Mouse (Mus musculus) bone marrow, adult 2 months (tissue): Measurements from ENCODE around the gene Gsk3a. TPM values are rescaled to one million over a fixed set of nuclear protein-coding genes. Genes with fewer than 3 reads are reported as not detected.

Experiments
- H3K27ac ChIP-seq: fragments of 200-500 bp; 2 replicates; pipeline ENCODE4 v1.5.1; 2012; ENCODE audit warnings: low read depth, mild to moderate bottlenecking, control low read depth, inconsistent platforms, low read length; ENCODE audit not compliant: control insufficient read depth, poor library complexity, insufficient read depth
- H3K4me1 ChIP-seq: fragments of 200-500 bp; 2 replicates; pipeline ENCODE4 v1.6.1; 2011; ENCODE audit warnings: low read length; ENCODE audit not compliant: control insufficient read depth, insufficient read depth
- H3K4me3 ChIP-seq: fragments of 200-500 bp; replicated peaks from 2 replicates; pipeline ENCODE3; 2011; ENCODE audit warnings: mild to moderate bottlenecking, low read depth, low read length, control low read depth; ENCODE audit not compliant: control insufficient read depth
- CTCF ChIP-seq: fragments of 200-500 bp; IDR thresholded peaks from 2 replicates; pipeline ENCODE4 v1.5.1; 2011; ENCODE audit warnings: low read length, control low read depth; ENCODE audit not compliant: control insufficient read depth, insufficient read depth
- POLR2A ChIP-seq: fragments of 200-500 bp; IDR thresholded peaks from 2 replicates; pipeline ENCODE4 v1.6.1; 2011; ENCODE audit warnings: low read depth, mild to moderate bottlenecking, control low read depth, low read length, borderline replicate concordance; ENCODE audit not compliant: control insufficient read depth
- WGBS: fragments of 180-500 bp; shearing (Covaris S2); methylation state at CpG from one replicate; pipeline ENCODE4 v1.1.7; 2018; 5-methylcytosine and 5-hydroxymethylcytosine counted together
- polyA plus RNA-seq: library from polyadenylated mRNA; stranded (reverse); fragments of >200 nt; gene quantifications from 2 replicates; pipeline ENCODE4 v1.2.4, GENCODE M21; 2011; ENCODE audit warnings: low replicate concordance; ENCODE audit not compliant: missing spikeins, insufficient read depth, insufficient read length

The Gsk3a gene
- polyA plus RNA-seq, 1 experiment = 56.8 TPM

- 90% methylated on average over 2 of the region's 2 CpGs for WGBS
- no peak for TF ChIP-seq POLR2A
- no peak for TF ChIP-seq CTCF
- no peak overlapping the region for H3K27ac ChIP-seq
- H3K4me3 ChIP-seq = no peak overlapping the region
- peaks cover 14% of the 10 kb centered on the region for H3K4me1 ChIP-seq
Measured at GRCm38 (mm10) chr7:25214172-25214571, 23.5 kb downstream of the Gsk3a start.

DNA sequence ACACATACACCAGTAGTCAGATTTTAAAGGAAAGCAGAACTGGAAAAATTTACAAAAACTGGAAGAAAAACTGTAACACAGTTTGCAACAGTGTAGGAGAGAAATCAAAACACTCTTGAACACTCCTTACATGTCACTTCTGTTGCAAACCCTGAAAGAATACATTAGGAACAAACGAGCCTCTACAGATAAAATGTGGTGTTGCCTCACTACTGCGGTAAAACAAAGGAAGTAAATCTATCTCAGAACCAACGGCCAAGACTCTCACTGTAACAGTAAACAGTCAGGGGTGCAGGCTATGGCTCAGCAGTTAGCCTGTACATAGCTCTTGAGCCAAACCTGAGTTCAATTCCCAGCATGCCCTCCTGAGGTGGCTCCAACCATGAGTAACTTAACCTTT, 24.6 kb downstream of the Gsk3a start:
- no peak for TF ChIP-seq CTCF
- no peak for TF ChIP-seq POLR2A
- peak overlapping the region; percentile 76; the same call in 1 of the 2 replicates for H3K27ac ChIP-seq
- WGBS = 3% methylated on average over 3 of the region's 3 CpGs
- H3K4me3 ChIP-seq = no peak overlapping the region
- H3K4me1 ChIP-seq = peaks cover 14% of the 10 kb centered on the region

DNA sequence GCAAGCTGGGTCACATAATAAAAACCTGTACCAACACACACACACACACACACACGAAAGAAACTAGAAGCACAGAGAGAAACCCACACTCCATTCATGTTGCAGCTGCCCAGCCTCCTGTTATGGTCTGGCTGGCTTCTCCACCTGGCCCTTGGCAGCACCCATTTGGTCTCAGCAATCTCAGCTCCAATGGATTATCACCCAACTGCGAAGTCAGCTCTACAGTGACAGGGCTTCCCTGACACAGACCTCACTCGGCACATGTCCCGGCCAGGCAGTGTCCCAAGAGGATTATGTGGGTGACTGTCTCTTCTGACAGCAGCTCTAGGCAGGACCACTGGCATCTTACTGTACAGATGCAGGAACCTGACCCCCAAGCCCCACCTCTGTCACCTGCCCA, 27.2 kb downstream of the Gsk3a start:
- Histone ChIP-seq H3K4me3 (no peak overlapping the region), H3K4me1 (peaks cover 16% of the 10 kb centered on the region), H3K27ac (no peak overlapping the region)
- WGBS = 82% methylated on average over 4 of the region's 4 CpGs
- TF ChIP-seq CTCF (no peak), POLR2A (no peak)

GRCm38 (mm10) chr7:25209161-25209622, 28.5 kb downstream of the Gsk3a start:
- WGBS = 64% methylated on average over 3 of the region's 3 CpGs
- peaks cover 12% of the 10 kb centered on the region for H3K4me1 ChIP-seq
- peak overlapping the region; percentile 23 for H3K4me3 ChIP-seq
- peak overlapping the region; percentile 42 for H3K27ac ChIP-seq
- TF ChIP-seq CTCF (no peak), POLR2A (no peak)

GRCm38 (mm10) chr7:25206094-25206830, 31.4 kb downstream of the Gsk3a start:
- H3K4me1 ChIP-seq = peaks cover 8% of the 10 kb centered on the region
- 56% methylated on average over 16 of the region's 16 CpGs for WGBS
- TF ChIP-seq CTCF = 0 out of 2 replicates have a peak, but pooled peaks have one; percentile 1
- TF ChIP-seq POLR2A = no peak
- peak overlapping the region; percentile 49 for H3K4me3 ChIP-seq
- peak overlapping the region; percentile 97 for H3K27ac ChIP-seq

DNA sequence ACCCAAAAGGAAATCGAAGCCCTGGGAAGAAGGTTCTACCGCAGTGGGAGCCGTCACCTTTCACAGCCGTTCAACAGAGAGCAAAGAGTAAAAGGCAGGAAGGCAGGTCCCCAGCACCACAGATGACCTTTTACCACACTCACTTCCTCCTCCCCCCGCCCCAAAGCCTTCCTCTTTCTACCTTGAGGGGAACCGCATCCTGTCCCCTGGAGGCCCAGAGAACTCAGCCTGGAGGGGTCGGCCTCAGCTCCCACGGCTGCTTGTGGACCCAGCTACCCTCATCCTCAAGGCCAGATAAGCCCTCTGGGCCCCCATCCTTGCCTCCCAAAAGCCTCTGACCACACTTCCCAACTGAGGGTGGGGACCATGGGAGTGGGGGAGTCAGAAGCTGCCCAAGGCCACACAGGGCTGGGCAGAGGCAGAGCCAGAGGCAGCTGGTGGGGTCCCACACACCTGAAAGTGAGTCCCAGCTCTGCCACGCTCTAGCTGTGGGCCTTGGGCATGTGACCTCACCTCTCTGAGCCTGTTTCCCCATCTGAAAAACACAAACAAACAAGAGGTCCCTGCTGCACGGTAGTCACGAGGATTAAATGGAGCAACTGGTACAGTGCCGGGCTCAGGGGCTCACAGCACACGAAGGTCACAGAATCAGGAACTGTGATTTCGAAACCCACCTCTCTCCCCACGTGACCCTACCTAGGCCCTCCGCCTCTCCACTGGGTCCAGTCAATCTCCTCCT, 32.1 kb downstream of the Gsk3a start:
- Histone ChIP-seq H3K4me3 (peak overlapping the region; percentile 49), H3K4me1 (peaks cover 8% of the 10 kb centered on the region), H3K27ac (peak overlapping the region; percentile 97)
- TF ChIP-seq POLR2A (0 out of 2 replicates have a peak, but pooled peaks have one; percentile 37), CTCF (no peak)
- WGBS = 15% methylated on average over 16 of the region's 16 CpGs

DNA sequence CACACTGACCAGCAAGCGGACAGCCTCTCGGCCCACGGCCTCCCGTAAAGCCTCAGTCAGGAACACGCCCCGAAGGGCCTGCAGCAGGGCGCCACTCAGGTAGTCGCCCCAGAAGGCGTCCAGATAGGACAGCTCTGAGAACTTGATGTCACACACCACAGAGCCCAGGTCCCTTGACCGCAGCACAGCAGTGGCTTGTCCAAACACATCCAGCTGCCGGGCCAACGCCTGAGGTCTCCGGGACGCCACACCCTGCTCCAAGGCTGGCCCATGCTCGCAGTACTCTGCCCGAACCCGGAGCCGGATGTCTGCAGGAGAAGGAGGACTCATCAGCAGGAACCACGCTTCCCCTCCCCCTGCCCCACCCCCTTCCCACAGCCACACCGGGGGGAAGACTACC, 34.0 kb downstream of the Gsk3a start:
- no peak overlapping the region for H3K4me3 ChIP-seq
- H3K27ac ChIP-seq = no peak overlapping the region; the same call in 1 of the 2 replicates
- peaks cover 3% of the 10 kb centered on the region for H3K4me1 ChIP-seq
- no peak; the same call in 1 of the 2 replicates for TF ChIP-seq POLR2A
- WGBS = 62% methylated on average over 20 of the region's 20 CpGs

DNA sequence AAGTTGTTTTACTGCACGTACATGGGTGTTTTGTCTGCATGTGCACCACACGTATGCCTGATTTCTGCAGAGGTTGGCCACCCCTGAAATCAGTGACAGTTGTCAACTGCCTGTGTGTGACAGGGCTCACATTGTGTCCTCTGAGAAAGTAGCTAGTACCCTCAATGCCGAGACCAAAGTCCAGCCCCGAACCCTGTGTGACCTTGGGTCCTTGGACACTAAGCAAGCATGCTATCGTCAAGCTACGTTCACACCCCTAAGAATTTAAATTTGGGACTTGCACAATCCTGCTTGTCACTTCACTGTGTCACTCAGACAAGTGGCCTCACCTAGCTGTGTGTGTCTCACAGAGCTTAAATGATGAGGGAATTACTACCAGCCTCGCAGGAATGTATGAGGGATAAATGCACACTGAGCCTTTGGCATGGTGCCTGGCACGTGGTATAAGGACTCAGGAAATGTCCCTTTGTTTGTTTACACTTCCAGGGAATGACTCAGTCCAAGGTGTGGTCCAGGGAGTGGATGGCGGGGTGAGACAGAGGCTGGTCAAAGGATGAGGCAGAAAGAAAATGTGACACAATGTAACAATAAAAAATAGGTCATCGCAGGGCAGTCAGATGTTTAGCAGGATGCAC, 40.1 kb downstream of the Gsk3a start:
- Histone ChIP-seq H3K27ac (no peak overlapping the region), H3K4me1 (no peaks in the 10 kb centered on the region; the same call in 1 of the 2 replicates), H3K4me3 (no peak overlapping the region)
- TF ChIP-seq POLR2A (no peak), CTCF (no peak)
- 68% methylated on average over 10 of the region's 10 CpGs for WGBS
